Mouse (Mus musculus): ENCODE data around the gene Tekt2. TPM values are rescaled to one million over a fixed set of nuclear protein-coding genes. Genes with fewer than 3 reads are reported as not detected.

Gene Tekt2
- polyA plus RNA-seq, 1 experiment from 2014 or later: 1.6 TPM

GRCm38 (mm10) chr4:126321111-126321853, 4.2 kb downstream of the Tekt2 start, which contains the start of gene Adprhl2:
Gene Adprhl2 (minus strand): TSS chr4:126321703.
- H3K4me3 ChIP-seq (ENCODE audit: low read depth, low read length): peak within 1 kb of the TSS; percentile 93

GRCm38 (mm10) chr4:126319806-126320205, 5.7 kb downstream of the Tekt2 start:
- Histone ChIP-seq H3K9ac (ENCODE audit: low read depth, low read length) (no peak overlapping the region), H3K36me3 (ENCODE audit: control insufficient read depth, insufficient read depth) (peaks cover 33% of the 10 kb centered on the region), H3K27me3 (replicated peaks; ENCODE audit: control insufficient read depth, insufficient read depth, low read length) (no peaks in the 10 kb centered on the region), H3K4me2 (replicated peaks; ENCODE audit: low read depth) (no peak overlapping the region), H3K4me3 (ENCODE audit: low read depth, low read length) (no peak overlapping the region), H3K4me1 (replicated peaks; ENCODE audit: control insufficient read depth, insufficient read depth, low read length) (no peaks in the 10 kb centered on the region), H3K9me3 (ENCODE audit: control insufficient read depth) (no peaks in the 10 kb centered on the region), H3K27ac (ENCODE audit: low read depth, low read length) (no peak overlapping the region; the same call in 1 of the 2 replicates)
- peak; percentile 24 for ATAC-seq
- WGBS: 62% methylated on average over 6 of the region's 6 CpGs
- TF ChIP-seq CTCF (IDR thresholded peaks at IDR 0.05; ENCODE audit: low read depth): no peak

More at GRCm38 (mm10) chr4:126321111-126321853, 4.2 kb downstream of the Tekt2 start, which contains the start of gene Adprhl2:
- H3K9me3 ChIP-seq (ENCODE audit: control insufficient read depth): no peaks in the 10 kb centered on the region
- peak within 1 kb of the TSS; percentile 82 for H3K9ac ChIP-seq (ENCODE audit: low read depth, low read length)
- peaks cover 22% of the 10 kb centered on the region for H3K36me3 ChIP-seq (ENCODE audit: control insufficient read depth, insufficient read depth)
- peak; percentile 100 for TF ChIP-seq CTCF (IDR thresholded peaks at IDR 0.05; ENCODE audit: low read depth)
- under 1% methylated on average over 80 of the region's 80 CpGs for WGBS
- H3K4me2 ChIP-seq (replicated peaks; ENCODE audit: low read depth): peak within 1 kb of the TSS; percentile 86
- no peaks in the 10 kb centered on the region for H3K27me3 ChIP-seq (replicated peaks; ENCODE audit: control insufficient read depth, insufficient read depth, low read length)
- H3K27ac ChIP-seq (ENCODE audit: low read depth, low read length): peak within 1 kb of the TSS; percentile 78
- no peaks in the 10 kb centered on the region for H3K4me1 ChIP-seq (replicated peaks; ENCODE audit: control insufficient read depth, insufficient read depth, low read length)
- peak; percentile 77 for ATAC-seq

GRCm38 (mm10) chr4:126316443-126317040, 8.9 kb downstream of the Tekt2 start:
- Histone ChIP-seq H3K36me3 (ENCODE audit: control insufficient read depth, insufficient read depth) (peaks cover 33% of the 10 kb centered on the region), H3K4me1 (replicated peaks; ENCODE audit: control insufficient read depth, insufficient read depth, low read length) (no peaks in the 10 kb centered on the region), H3K9me3 (ENCODE audit: control insufficient read depth) (no peaks in the 10 kb centered on the region), H3K4me2 (replicated peaks; ENCODE audit: low read depth) (no peak overlapping the region), H3K4me3 (ENCODE audit: low read depth, low read length) (no peak overlapping the region), H3K27me3 (replicated peaks; ENCODE audit: control insufficient read depth, insufficient read depth, low read length) (no peaks in the 10 kb centered on the region), H3K27ac (ENCODE audit: low read depth, low read length) (no peak overlapping the region), H3K9ac (ENCODE audit: low read depth, low read length) (no peak overlapping the region)
- no peak for TF ChIP-seq CTCF (IDR thresholded peaks at IDR 0.05; ENCODE audit: low read depth)
- no peak for ATAC-seq
- WGBS: 91% methylated on average over 13 of the region's 13 CpGs

GRCm38 (mm10) chr4:126315931-126316330, 9.6 kb downstream of the Tekt2 start:
- Histone ChIP-seq H3K4me1 (replicated peaks; ENCODE audit: control insufficient read depth, insufficient read depth, low read length) (no peaks in the 10 kb centered on the region), H3K27ac (ENCODE audit: low read depth, low read length) (no peak overlapping the region), H3K36me3 (ENCODE audit: control insufficient read depth, insufficient read depth) (peaks cover 33% of the 10 kb centered on the region), H3K4me2 (replicated peaks; ENCODE audit: low read depth) (no peak overlapping the region), H3K9ac (ENCODE audit: low read depth, low read length) (no peak overlapping the region), H3K9me3 (ENCODE audit: control insufficient read depth) (no peaks in the 10 kb centered on the region), H3K27me3 (replicated peaks; ENCODE audit: control insufficient read depth, insufficient read depth, low read length) (no peaks in the 10 kb centered on the region), H3K4me3 (ENCODE audit: low read depth, low read length) (no peak overlapping the region)
- no peak for TF ChIP-seq CTCF (IDR thresholded peaks at IDR 0.05; ENCODE audit: low read depth)
- 34% methylated on average over 5 of the region's 5 CpGs for WGBS
- no peak for ATAC-seq

- Histone ChIP-seq H3K27me3 (replicated peaks; ENCODE audit: control insufficient read depth, insufficient read depth, low read length) (no peaks in the 10 kb centered on the region), H3K4me1 (replicated peaks; ENCODE audit: control insufficient read depth, insufficient read depth, low read length) (no peaks in the 10 kb centered on the region; the same call in 1 of the 2 replicates), H3K9me3 (ENCODE audit: control insufficient read depth) (no peaks in the 10 kb centered on the region), H3K4me3 (ENCODE audit: low read depth, low read length) (no peak overlapping the region), H3K9ac (ENCODE audit: low read depth, low read length) (no peak overlapping the region), H3K36me3 (ENCODE audit: control insufficient read depth, insufficient read depth) (peaks cover 33% of the 10 kb centered on the region), H3K27ac (ENCODE audit: low read depth, low read length) (no peak overlapping the region), H3K4me2 (replicated peaks; ENCODE audit: low read depth) (no peak overlapping the region)
- TF ChIP-seq CTCF (IDR thresholded peaks at IDR 0.05; ENCODE audit: low read depth): peak; percentile 27
- ATAC-seq: no peak
- 66% methylated on average over 10 of the region's 10 CpGs for WGBS
These were observed 11.1 kb downstream of the Tekt2 start for GRCm38 (mm10) chr4:126314393-126314792.

GRCm38 (mm10) chr4:126313202-126313601, 12.3 kb downstream of the Tekt2 start:
- 56% methylated on average over 5 of the region's 5 CpGs for WGBS
- Histone ChIP-seq H3K27me3 (replicated peaks; ENCODE audit: control insufficient read depth, insufficient read depth, low read length) (0 out of 2 replicates have a peak, but pooled peaks cover 6% of the 10 kb centered on the region), H3K4me2 (replicated peaks; ENCODE audit: low read depth) (no peak overlapping the region), H3K27ac (ENCODE audit: low read depth, low read length) (no peak overlapping the region), H3K36me3 (ENCODE audit: control insufficient read depth, insufficient read depth) (peaks cover 31% of the 10 kb centered on the region), H3K9me3 (ENCODE audit: control insufficient read depth) (no peaks in the 10 kb centered on the region), H3K4me3 (ENCODE audit: low read depth, low read length) (no peak overlapping the region), H3K9ac (ENCODE audit: low read depth, low read length) (no peak overlapping the region), H3K4me1 (replicated peaks; ENCODE audit: control insufficient read depth, insufficient read depth, low read length) (no peaks in the 10 kb centered on the region; the same call in 1 of the 2 replicates)
- no peak for TF ChIP-seq CTCF (IDR thresholded peaks at IDR 0.05; ENCODE audit: low read depth)
- no peak for ATAC-seq

All from intestine, postnatal 0 days (tissue).